ENCODE assay signal across 17 mouse cellular contexts in genomic region chr15:11803576-11803975, GRCm38 (mm10).
DNase-seq lines count a peak whose midpoint lies in the region; ATAC-seq and TF ChIP-seq lines count a peak whose summit lies in the region.
"Had no signal": no experiment of that assay in that cellular context is flagged by ENCODE, and none has a peak within 500 bp of the region (broad histone marks: within the 10 kb centered on the region; RNA-seq: fewer than 3 reads in every experiment).

No protein-coding gene starts in this region.

- intact Hi-C loops in gastrocnemius, postnatal 36 days (cut with DNase I) = no loop called here
- intact Hi-C loops in left cerebral cortex, postnatal 25 days (cut with DNase I) = no loop called here

- no peak overlapping the region for H3K4me2 ChIP-seq in intestine, embryonic 15.5 days (replicated peaks)
- no peak overlapping the region for H3K4me2 ChIP-seq in intestine, postnatal 0 days (replicated peaks; ENCODE audit: low read depth)
- H3K4me2 ChIP-seq in lung, embryonic 15.5 days = no peak overlapping the region
- H3K4me2 ChIP-seq: embryonic facial prominence, embryonic 12.5 days had no signal

- H3K9me3 ChIP-seq in intestine, embryonic 15.5 days = no peaks in the 10 kb centered on the region
- H3K9me3 ChIP-seq in intestine, postnatal 0 days (ENCODE audit: control insufficient read depth) = no peaks in the 10 kb centered on the region
- H3K9me3 ChIP-seq in lung, embryonic 15.5 days = no peaks in the 10 kb centered on the region
- H3K9me3 ChIP-seq: embryonic facial prominence, embryonic 12.5 days; forebrain, embryonic 10.5 days; midbrain, embryonic 10.5 days had no signal

- no peak for TF ChIP-seq CTCF in intestine, postnatal 0 days (IDR thresholded peaks at IDR 0.05; ENCODE audit: low read depth)

- ATAC-seq in intestine, embryonic 15.5 days = 0 out of 2 replicates have a peak, but pooled peaks have one; percentile 25
- no peak for ATAC-seq in intestine, postnatal 0 days
- ATAC-seq in lung, embryonic 15.5 days (ENCODE audit: borderline replicate concordance, extremely low read depth, low FRiP score, low TSS enrichment) = no peak; the same call in 1 of the 2 replicates
- ATAC-seq: activated CD4-positive, CD25-positive, alpha-beta regulatory T cell, adult 4 months; hindbrain, postnatal 0 days had no signal

- no peak overlapping the region for H3K9ac ChIP-seq in intestine, embryonic 15.5 days
- no peak overlapping the region for H3K9ac ChIP-seq in intestine, postnatal 0 days (ENCODE audit: low read depth, low read length)
- H3K9ac ChIP-seq in lung, embryonic 15.5 days = no peak overlapping the region
- H3K9ac ChIP-seq: embryonic facial prominence, embryonic 12.5 days had no signal

- WGBS in intestine, embryonic 15.5 days = 20% methylated on average over 4 of the region's 4 CpGs
- 18% methylated on average over 4 of the region's 4 CpGs for WGBS in intestine, postnatal 0 days
- 25% methylated on average over 4 of the region's 4 CpGs for WGBS in lung, embryonic 15.5 days

- no peak overlapping the region for H3K4me3 ChIP-seq in intestine, embryonic 15.5 days (replicated peaks)
- no peak overlapping the region for H3K4me3 ChIP-seq in intestine, postnatal 0 days (ENCODE audit: low read depth, low read length)
- H3K4me3 ChIP-seq in lung, embryonic 15.5 days = no peak overlapping the region
- H3K4me3 ChIP-seq: embryonic facial prominence, embryonic 12.5 days; forebrain, embryonic 10.5 days; heart, adult 2 months; midbrain, embryonic 10.5 days had no signal

- H3K4me1 ChIP-seq in intestine, embryonic 15.5 days (replicated peaks) = peaks cover 22% of the 10 kb centered on the region
- H3K4me1 ChIP-seq in intestine, postnatal 0 days (replicated peaks; ENCODE audit: control insufficient read depth, insufficient read depth, low read length) = no peaks in the 10 kb centered on the region
- peaks cover 31% of the 10 kb centered on the region for H3K4me1 ChIP-seq in lung, embryonic 15.5 days

- H3K27me3 ChIP-seq in intestine, embryonic 15.5 days (replicated peaks) = no peaks in the 10 kb centered on the region
- H3K27me3 ChIP-seq in intestine, postnatal 0 days (replicated peaks; ENCODE audit: control insufficient read depth, insufficient read depth, low read length) = no peaks in the 10 kb centered on the region
- H3K27me3 ChIP-seq in lung, embryonic 15.5 days = no peaks in the 10 kb centered on the region
- H3K27me3 ChIP-seq: CH12.LX; embryonic facial prominence, embryonic 12.5 days had no signal

- H3K27ac ChIP-seq in intestine, embryonic 15.5 days = no peak overlapping the region
- no peak overlapping the region for H3K27ac ChIP-seq in intestine, postnatal 0 days (ENCODE audit: low read depth, low read length)
- peak overlapping the region; percentile 35; the same call in 1 of the 2 replicates for H3K27ac ChIP-seq in lung, embryonic 15.5 days
- H3K27ac ChIP-seq: embryonic facial prominence, embryonic 12.5 days; forebrain, embryonic 10.5 days; heart, adult 2 months; hindbrain, postnatal 0 days; midbrain, embryonic 10.5 days had no signal

- peak; percentile 26 for DNase-seq in adrenal gland, postnatal 14 days
- no peak for DNase-seq in adrenal gland, postnatal 4 days (ENCODE audit: low spot score in 2 of 2)
- DNase-seq in adipocyte (ENCODE audit: low spot score) = peak; percentile 71
- DNase-seq in gastrocnemius, postnatal 36 days = no peak
- no peak for DNase-seq in left cerebral cortex, postnatal 25 days (ENCODE audit: low spot score in 2 of 2)
- DNase-seq: cerebellum, adult 11 months; cerebellum, postnatal 36 days; heart, adult 2 months had no signal

- no peaks in the 10 kb centered on the region for H3K36me3 ChIP-seq in intestine, embryonic 15.5 days
- H3K36me3 ChIP-seq in intestine, postnatal 0 days (ENCODE audit: control insufficient read depth, insufficient read depth) = no peaks in the 10 kb centered on the region
- H3K36me3 ChIP-seq in lung, embryonic 15.5 days = no peaks in the 10 kb centered on the region
- H3K36me3 ChIP-seq: embryonic facial prominence, embryonic 12.5 days; forebrain, embryonic 10.5 days; midbrain, embryonic 10.5 days had no signal

Comparison
In these comparisons a context has a peak if more than half of its experiments do, and no peak if none do; other contexts are left out.
1. DNase-seq: peak in adrenal gland, postnatal 14 days (single experiment) and adipocyte (single experiment); none in adrenal gland, postnatal 4 days (0 of 2), gastrocnemius, postnatal 36 days (0 of 2) and left cerebral cortex, postnatal 25 days (0 of 2).